Mouse (Mus musculus) B cell, adult 2 months (primary cell): Measurements from ENCODE around the gene Apopt1.
"Not testable (repeated sequence)": the region's sequence is repeated elsewhere in the genome, so short reads cannot be mapped to it uniquely, and the experiment has no call there.

Source experiments
- DNase-seq, 2 experiments: peaks; one replicate each; pipeline ENCODE4 v3.0.0; 2022

Apopt1 gene

GRCm38 (mm10) chr12:111712476-111712875 lies 585 bp upstream of the Apopt1 start:
- DNase-seq = peak in 1 of 2 experiments; percentile 22

DNA sequence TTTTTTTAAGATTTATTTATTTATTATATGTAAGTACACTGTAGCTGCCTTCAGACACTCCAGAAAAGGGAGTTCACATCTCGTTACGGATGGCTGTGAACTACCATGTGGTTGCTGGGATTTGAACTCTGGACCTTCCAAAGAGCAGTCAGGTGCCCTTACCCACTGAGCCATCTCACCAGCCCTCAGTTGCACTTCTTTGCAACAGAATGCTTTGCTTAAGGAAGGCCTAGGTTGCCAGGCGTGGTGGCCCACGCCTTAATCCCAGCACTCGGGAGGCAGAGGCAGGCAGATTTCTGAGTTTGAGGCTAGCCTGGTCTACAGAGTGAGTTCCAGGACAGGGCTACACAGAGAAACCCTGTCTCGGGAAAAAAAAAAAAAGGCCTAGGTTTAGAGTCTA lies 819 bp downstream of the Apopt1 start:
- not testable (repeated sequence) for DNase-seq

GRCm38 (mm10) chr12:111716505-111716904 lies 3.4 kb downstream of the Apopt1 start:
- no peak for DNase-seq

- no peak for DNase-seq
Measured at GRCm38 (mm10) chr12:111718656-111719055, 5.6 kb downstream of the Apopt1 start.

GRCm38 (mm10) chr12:111720222-111720621 lies 7.2 kb downstream of the Apopt1 start:
- no peak for DNase-seq

GRCm38 (mm10) chr12:111722654-111723053 lies 9.6 kb downstream of the Apopt1 start:
- DNase-seq = peak; percentile 73

DNA sequence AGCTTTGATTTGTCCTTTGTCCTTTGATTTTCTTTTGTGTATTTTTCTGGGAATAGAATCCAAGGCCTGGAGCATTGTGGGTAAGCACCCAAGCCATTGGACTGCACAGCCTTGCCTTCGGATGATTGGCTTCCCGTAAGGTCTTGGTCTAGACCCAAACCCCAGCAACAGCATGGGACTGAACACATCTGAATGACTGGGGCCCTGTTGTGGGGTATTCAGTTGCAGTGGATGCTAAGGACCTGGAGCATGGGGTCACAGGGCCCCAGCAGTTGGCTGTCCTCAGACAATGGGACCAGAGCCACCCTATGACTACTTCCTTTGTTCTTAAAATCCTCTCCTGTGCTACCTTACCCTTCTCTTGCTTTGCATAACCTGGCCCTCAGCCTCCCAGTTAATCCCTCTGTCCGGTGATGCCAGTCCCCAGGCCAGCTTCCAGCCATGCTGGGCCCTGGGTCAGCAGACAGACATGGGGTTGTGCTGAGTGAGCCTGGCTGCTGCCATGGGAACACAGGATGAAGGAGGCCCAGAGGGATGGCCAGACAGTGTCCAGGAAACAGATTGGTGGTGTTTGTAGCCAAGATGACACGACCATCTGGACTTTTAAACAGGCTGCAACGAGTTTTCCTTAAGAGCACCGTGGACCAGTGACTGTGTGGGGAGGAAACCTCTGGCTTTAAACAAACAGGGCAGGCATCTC lies 11.7 kb downstream of the Apopt1 start:
- no peak for DNase-seq

GRCm38 (mm10) chr12:111725338-111726121 lies 12.5 kb downstream of the Apopt1 start:
- DNase-seq = no peak

DNA sequence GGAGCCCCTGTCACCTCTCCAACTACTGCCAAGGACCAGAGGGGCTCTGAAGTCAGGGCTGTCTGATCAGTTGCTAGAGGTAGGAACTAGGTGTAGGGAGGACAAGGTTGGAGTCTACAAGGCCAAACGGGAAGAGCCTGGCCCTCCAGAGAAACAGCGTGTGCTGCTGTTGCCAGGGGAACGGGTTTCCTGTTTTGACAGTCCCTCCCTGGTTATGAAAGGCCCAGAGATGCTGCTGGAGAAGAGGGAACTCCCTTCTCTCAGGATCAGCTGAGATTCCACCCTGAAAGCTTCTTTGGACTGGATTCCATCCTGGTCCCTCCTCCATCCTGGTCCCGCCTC lies 13.0 kb downstream of the Apopt1 start:
- DNase-seq = no peak

DNA sequence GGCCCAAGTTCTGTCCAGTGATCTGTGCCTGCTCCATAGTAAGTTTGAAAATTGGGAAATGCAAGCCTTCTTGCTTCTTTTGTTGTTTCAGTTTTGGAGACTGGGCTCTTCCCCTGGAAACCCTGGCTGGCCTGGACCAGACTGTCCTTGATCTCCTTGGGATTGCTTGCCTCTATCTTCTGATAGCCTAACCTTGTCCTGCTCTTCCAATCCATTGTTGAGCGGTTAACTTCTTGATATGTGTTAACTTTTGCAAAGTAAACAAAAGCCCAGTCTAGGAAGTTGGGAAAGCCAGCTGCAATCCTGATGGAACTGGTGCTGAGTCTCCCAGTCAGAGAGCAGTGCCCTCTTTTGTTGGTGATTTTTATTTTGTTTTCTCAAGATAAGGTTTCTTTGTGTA lies 14.9 kb downstream of the Apopt1 start:
- no peak for DNase-seq

- peak; percentile 86 to 87 for DNase-seq
Measured at GRCm38 (mm10) chr12:111731822-111732807, 19.1 kb downstream of the Apopt1 start.

- no peak for DNase-seq
Measured at GRCm38 (mm10) chr12:111732921-111733320, 19.9 kb downstream of the Apopt1 start.

DNA sequence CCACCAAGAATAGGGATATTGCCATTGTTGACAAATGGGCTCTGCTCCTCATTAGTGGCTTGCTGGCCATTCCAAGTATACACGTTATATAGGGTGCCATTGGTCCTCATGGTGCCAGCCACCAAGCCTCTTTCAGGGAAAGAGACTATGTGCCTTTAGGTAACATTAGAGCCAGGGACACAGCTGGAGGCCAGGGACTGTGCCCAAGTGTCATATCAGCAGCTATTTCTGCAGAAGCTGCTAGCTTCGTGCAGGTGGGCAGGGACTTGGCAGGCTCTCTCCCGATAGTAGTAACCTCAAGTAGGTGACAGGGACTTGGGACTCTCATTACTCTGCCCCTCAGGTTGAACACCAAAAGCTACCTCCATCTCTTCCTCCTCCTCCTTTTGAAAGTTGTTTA lies 21.9 kb downstream of the Apopt1 start:
- no peak for DNase-seq

DNA sequence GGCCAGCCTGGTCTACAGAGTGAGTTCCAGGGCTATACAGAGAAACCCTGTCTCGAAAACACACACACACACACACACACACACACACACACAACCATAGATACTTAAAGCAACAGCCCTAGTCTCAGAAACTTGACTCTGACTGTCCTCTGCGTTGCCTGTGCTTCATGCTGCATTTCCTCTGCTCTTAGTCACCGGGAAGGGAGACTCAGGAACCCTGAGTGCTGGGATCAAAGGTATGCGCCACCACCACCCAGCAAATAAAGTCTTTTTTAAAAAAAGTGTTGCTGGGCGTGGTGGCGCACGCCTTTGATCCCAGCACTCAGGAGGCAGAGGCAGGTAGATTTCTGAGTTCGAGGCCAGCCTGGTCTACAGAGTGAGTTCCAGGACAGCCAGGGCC lies 23.6 kb downstream of the Apopt1 start:
- not testable (repeated sequence) for DNase-seq

GRCm38 (mm10) chr12:111737370-111737769 lies 24.3 kb downstream of the Apopt1 start:
- no peak for DNase-seq

DNA sequence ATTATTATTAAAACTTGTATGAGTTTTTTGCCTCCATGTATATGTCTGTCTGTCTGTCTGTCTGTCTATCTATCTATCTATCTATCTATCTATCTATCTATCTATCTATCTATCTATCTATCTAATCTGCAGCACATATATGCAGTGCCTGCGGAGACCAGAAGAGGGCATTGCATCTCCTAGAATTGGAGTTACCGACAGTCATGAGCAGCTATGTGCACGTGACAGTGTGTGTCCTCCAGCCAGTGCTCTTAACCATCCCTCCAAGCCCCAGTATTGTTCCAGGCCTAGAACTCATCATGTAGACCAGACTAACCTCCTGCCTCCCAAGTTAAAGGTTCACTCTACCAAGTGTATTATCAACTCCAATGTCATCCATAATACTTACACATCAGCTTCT lies 25.7 kb downstream of the Apopt1 start:
- peak; percentile 74 to 77 for DNase-seq

GRCm38 (mm10) chr12:111741338-111741737 lies 28.3 kb downstream of the Apopt1 start:
- no peak for DNase-seq

DNA sequence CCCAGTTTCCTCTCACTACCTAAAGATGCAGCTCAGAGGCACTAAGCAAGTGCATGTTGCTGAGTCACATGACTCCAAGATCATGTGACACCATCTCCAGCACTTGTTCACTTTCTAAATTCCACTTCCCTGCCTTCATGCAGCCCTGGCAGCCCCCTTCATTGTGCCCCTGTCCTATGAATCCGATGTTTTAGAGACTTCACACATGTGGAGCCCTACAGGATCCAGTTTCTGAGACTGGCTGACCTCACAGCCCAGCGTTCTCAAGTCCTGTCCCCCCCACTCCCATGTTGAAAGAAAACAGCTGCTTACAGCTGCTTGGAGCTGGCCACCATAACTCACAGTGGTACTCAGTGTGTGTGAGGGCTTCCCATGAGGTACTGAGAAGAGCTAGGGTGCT lies 30.4 kb downstream of the Apopt1 start:
- no peak for DNase-seq

DNA sequence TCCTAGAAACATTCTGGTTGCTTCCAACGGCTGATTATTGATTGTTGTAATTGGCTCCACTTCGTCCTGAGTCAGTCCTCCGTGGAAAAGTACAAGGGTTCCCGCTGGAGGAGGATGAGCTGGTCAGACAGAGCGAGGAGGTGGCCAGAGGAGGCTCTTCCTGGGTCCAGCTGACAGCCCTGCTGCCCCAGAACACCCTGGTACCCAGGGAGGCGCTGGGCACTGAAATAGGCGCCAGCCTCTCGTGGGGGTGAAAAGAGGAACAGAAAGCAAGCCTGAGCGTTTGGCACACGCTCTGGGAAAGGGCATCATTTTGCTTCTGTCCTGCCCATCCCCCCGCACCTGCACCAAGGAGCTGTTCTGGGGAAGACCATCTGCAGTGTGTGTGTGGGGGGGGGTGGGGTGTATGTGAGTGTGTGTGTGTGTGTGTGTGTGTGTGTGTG lies 30.9 kb downstream of the Apopt1 start:
- DNase-seq = peak; percentile 79 to 84

DNA sequence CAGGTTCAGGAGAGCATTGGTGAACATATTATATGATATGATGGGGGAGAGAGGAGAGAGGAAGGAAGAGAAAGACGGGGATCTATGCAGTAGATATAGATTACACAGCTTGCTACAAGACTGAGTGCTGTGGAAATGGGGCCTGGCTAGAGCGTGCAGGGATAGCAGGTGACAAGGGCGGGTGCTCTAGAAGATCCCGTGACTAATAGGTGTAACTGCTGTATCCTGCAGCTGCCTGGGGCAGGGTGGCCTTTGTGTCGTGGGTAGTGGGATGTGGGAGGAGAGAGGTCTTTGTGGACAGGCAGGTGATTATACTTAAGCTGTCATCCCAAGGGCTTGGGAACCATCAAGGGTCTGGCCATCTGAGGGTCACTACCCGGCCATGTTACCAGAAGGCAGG lies 32.2 kb downstream of the Apopt1 start:
- DNase-seq = no peak

- peak; percentile 49 to 51 for DNase-seq
Measured at GRCm38 (mm10) chr12:111746091-111746490, 33.0 kb downstream of the Apopt1 start.

- no peak for DNase-seq
Measured at GRCm38 (mm10) chr12:111747421-111747820, 34.4 kb downstream of the Apopt1 start.

DNA sequence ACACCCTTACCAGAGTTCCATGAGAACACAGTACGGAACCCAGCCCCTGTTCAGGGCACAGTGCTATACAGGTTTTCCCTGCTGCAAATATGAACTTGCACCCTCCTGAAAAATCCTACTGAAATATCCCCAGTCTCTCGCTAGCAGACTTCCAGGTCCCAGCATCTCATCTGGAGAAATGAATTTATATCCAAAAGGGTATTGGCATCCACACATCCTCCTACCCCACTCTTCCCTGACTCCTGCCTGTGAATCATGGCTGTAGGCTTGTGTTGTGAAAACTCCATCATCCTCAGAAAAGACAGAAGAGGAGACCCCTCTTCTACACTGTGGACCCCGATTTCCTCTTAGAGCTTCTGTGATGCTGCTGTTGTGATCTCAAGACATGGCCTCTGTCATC lies 37.7 kb downstream of the Apopt1 start:
- no peak for DNase-seq
